Mouse (Mus musculus) ES-E14 (cell line): Measurements from ENCODE around the gene Gm10645. TPM values are rescaled to one million over a fixed set of nuclear protein-coding genes. Genes with fewer than 3 reads are reported as not detected.

Experiments used
- DNase-seq: peaks from one replicate; pipeline ENCODE4 v3.0.0-alpha.2; 2013; ENCODE audit warnings: low read depth, low spot score
- H3K27ac ChIP-seq: 2 replicates; pipeline ENCODE4 v1.5.1; 2012; ENCODE audit warnings: low read depth, mild to moderate bottlenecking, low read length, moderate library complexity, mixed read lengths; ENCODE audit not compliant: poor library complexity, insufficient read depth, severe bottlenecking
- H3K36me3 ChIP-seq: 2 replicates; pipeline ENCODE4 v1.6.1; 2012; ENCODE audit warnings: mild to moderate bottlenecking, low read length, moderate library complexity, mixed read lengths; ENCODE audit not compliant: control insufficient read depth, poor library complexity, insufficient read depth, severe bottlenecking
- H3K4me1 ChIP-seq, 2 experiments: fragments of 150-350 bp in 1 of 2; sonication (generic) in 1 of 2; 2 replicates each; pipeline ENCODE4 v1.6.1; 2012; ENCODE audit warnings: low read length in 2 of 2, mild to moderate bottlenecking in 1 of 2, mixed read lengths in 1 of 2; ENCODE audit not compliant: control insufficient read depth in 2 of 2, insufficient read depth in 2 of 2, poor library complexity in 1 of 2
- H3K4me3 ChIP-seq, 2 experiments: fragments of 150-350 bp in 1 of 2; sonication (generic) in 1 of 2; 2 replicates each; pipeline ENCODE4 v1.5.1; 2012; ENCODE audit warnings: low read length in 2 of 2, low read depth in 1 of 2, mild to moderate bottlenecking in 1 of 2, mixed read lengths in 1 of 2; ENCODE audit not compliant: insufficient read depth in 1 of 2, poor library complexity in 1 of 2, severe bottlenecking in 1 of 2
- H3K9ac ChIP-seq: 2 replicates; pipeline ENCODE4 v1.6.1; 2012; ENCODE audit warnings: low read depth, mild to moderate bottlenecking, low read length, mixed read lengths; ENCODE audit not compliant: poor library complexity, insufficient read depth, severe bottlenecking
- H3K9me3 ChIP-seq: fragments of 150-350 bp; sonication (generic); 2 replicates; pipeline ENCODE4 v1.6.1; 2012; ENCODE audit warnings: low read depth, mild to moderate bottlenecking, low read length; ENCODE audit not compliant: control insufficient read depth, insufficient read depth
- CHD2 ChIP-seq: IDR thresholded peaks from 2 replicates; pipeline ENCODE4 v1.6.1; 2014; ENCODE audit warnings: mild to moderate bottlenecking, low read depth, low read length, inconsistent platforms
- HCFC1 ChIP-seq: IDR thresholded peaks from 2 replicates; pipeline ENCODE4 v1.6.1; 2012; ENCODE audit warnings: low read length, inconsistent platforms, borderline replicate concordance; ENCODE audit not compliant: insufficient read depth
- MAFK ChIP-seq: IDR thresholded peaks from 2 replicates; pipeline ENCODE4 v1.6.1; 2014; ENCODE audit warnings: mild to moderate bottlenecking, low read depth, low read length, inconsistent platforms; ENCODE audit not compliant: insufficient read depth
- ZC3H11A ChIP-seq: IDR thresholded peaks from 2 replicates; pipeline ENCODE4 v1.6.1; 2012; ENCODE audit warnings: low read depth, mild to moderate bottlenecking, inconsistent platforms, low read length, borderline replicate concordance
- ZNF384 ChIP-seq: IDR thresholded peaks from 2 replicates; pipeline ENCODE4 v1.6.1; 2012; ENCODE audit warnings: low read depth, low read length, inconsistent platforms
- in situ Hi-C, 2 experiments: fragments of 600-800 bp; cut with MboI; formaldehyde crosslinking; loops; one replicate each; pipeline ENCODE4 v1.15.1; 2025; ENCODE audit warnings: low sequenced_read_pairs in 2 of 2, inconsistent platforms in 1 of 2; ENCODE audit not compliant: unreplicated experiment in 2 of 2
- total RNA-seq: library from RNA; depleted of rRNA; stranded (reverse); fragments of 300-350 nt; gene quantifications from 2 replicates; pipeline ENCODE4 v1.2.3, GENCODE M21; 2012

The Gm10645 gene
- total RNA-seq, 1 experiment = 0.58 TPM

- in situ Hi-C loops = no loop called here
- no peak overlapping the region for H3K9ac ChIP-seq
- H3K4me1 ChIP-seq = peaks cover 0 to 2% of the 10 kb centered on the region in 2 experiments; a peak in 1 of 4 replicates
- DNase-seq = no peak
- no peaks in the 10 kb centered on the region for H3K9me3 ChIP-seq
- H3K4me3 ChIP-seq = no peak overlapping the region
- TF ChIP-seq HCFC1 = no peak
- TF ChIP-seq ZC3H11A = no peak
- no peak for TF ChIP-seq ZNF384
- TF ChIP-seq MAFK = no peak
- no peak for TF ChIP-seq CHD2
- no peak overlapping the region for H3K27ac ChIP-seq
- peaks cover 3% of the 10 kb centered on the region; the same call in 1 of the 2 replicates for H3K36me3 ChIP-seq
Measured at GRCm38 (mm10) chr8:83205907-83206306, 39.9 kb upstream of the Gm10645 start.

DNA sequence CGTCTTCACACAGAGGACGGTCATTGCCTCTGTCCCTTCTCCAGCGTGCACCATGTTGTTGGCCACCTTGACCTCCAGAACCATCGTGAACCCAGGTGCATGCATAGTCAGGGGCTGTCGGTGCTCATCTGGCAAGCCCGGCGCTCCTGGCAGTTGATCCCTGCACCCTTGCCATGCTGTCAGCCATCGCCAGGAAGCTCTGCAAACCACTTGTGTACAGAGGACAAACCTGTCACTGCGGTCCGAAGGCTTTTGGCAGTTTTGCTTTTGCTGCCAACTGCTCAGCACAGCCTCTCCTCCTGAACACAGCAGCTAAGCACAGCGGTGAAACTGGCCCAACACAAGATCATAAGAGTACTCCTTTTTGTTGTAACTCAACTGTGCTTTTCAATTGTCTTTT is 37.0 kb upstream of the Gm10645 start:
- Histone ChIP-seq H3K4me3 (no peak overlapping the region), H3K4me1 (no peaks in the 10 kb centered on the region), H3K9me3 (no peaks in the 10 kb centered on the region), H3K27ac (no peak overlapping the region), H3K36me3 (peaks cover 3% of the 10 kb centered on the region; the same call in 1 of the 2 replicates), H3K9ac (no peak overlapping the region)
- TF ChIP-seq HCFC1 (no peak), ZNF384 (no peak), CHD2 (no peak), ZC3H11A (no peak), MAFK (no peak)
- in situ Hi-C loops = no loop called here
- DNase-seq = no peak

DNA sequence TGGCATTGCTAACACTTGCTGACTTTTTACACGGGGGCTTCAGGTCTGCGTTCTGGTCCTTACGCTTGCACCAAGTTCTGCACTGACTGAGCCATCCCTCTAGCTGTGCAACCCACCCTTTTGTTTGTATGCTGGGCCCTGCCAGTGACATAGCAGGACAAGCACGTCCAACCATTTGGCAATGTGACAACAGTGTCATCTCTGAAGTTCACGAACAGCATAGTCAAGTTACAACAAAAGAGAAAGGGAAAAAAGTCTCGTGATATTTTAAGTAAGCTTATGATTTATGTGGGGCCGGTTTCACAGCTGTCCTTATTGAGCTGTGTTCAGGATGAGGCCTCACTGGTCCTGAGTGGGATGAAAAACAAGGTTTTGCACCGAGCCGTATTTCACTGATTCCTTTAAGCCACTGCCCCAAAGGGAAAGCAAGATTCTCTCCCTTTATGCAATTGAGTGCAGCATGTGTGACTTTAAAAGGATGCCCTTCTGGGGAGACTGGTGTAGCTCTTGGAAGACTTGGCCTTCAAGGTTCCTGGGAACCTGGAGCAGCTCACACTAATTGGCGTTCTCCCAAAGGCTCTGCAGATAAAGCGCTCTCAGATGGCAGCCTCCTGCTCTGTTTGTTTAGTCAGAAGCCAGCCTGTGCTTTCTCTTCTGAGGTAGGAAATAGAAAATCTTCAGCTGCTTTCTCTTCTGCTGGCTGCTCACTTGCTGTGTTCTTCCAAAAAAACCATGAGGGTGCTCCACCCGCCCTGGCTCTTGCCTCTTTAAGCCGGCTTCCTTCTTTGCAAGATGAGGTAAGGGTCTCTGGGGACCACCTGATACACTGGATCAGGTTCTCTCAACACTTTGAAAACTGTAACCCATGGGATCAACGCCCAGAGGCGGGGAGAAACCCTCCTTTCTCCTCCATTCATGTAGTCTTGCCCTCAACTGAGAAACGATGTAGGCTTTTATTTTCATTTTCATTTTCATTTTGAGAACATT is 34.5 kb upstream of the Gm10645 start:
- no peak overlapping the region for H3K27ac ChIP-seq
- DNase-seq = no peak
- H3K9ac ChIP-seq = no peak overlapping the region
- no peaks in the 10 kb centered on the region for H3K4me1 ChIP-seq
- in situ Hi-C loops = no loop called here
- H3K9me3 ChIP-seq = no peaks in the 10 kb centered on the region
- TF ChIP-seq ZNF384 (no peak), HCFC1 (no peak), ZC3H11A (no peak), MAFK (no peak), CHD2 (no peak)
- H3K4me3 ChIP-seq = no peak overlapping the region
- H3K36me3 ChIP-seq = peaks cover 3% of the 10 kb centered on the region; the same call in 1 of the 2 replicates

DNA sequence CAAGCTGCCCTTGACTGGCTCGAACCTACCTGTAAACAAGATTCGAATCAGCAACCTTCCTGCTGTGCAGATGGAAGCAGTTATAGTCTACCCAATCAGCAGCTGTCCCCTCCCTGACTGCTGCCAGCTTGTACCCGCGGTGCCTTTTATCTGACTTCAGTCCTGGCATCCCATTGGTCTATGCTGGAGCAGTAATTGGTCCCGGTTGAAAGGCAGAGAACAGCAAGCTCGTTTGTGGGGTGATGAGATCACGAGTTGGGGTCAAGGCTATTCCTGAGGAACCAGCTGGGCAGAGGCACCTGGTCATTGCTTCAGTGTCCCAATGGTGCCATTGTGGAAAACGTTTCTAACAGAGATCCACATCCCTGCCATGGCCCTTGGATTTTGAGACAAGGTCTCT is 33.7 kb upstream of the Gm10645 start:
- Histone ChIP-seq H3K9ac (no peak overlapping the region), H3K27ac (no peak overlapping the region), H3K9me3 (no peaks in the 10 kb centered on the region), H3K36me3 (peaks cover 3% of the 10 kb centered on the region; the same call in 1 of the 2 replicates), H3K4me3 (no peak overlapping the region), H3K4me1 (no peaks in the 10 kb centered on the region)
- in situ Hi-C loops = no loop called here
- TF ChIP-seq HCFC1 (no peak), MAFK (no peak), ZNF384 (no peak), ZC3H11A (no peak), CHD2 (no peak)
- no peak for DNase-seq
